Mouse (Mus musculus) limb, embryonic 14.5 days (tissue): Measurements from ENCODE around the gene Myo3b. TPM values are rescaled to one million over a fixed set of nuclear protein-coding genes. Genes with fewer than 3 reads are reported as not detected.

Experiments used
- ATAC-seq: fragments of 200-750 bp; cut with Nextera tagmentation; 2 replicates; pipeline ENCODE4 v1.8.0; 2017; ENCODE audit warnings: low read depth, moderate number of reproducible peaks, moderate TSS enrichment; ENCODE audit not compliant: low FRiP score
- DNase-seq: peaks from one replicate; pipeline ENCODE4 v3.0.0-alpha.2; 2015; ENCODE audit warnings: low spot score
- H3K27ac ChIP-seq: fragments of 300-500 bp; sonication (generic); replicated peaks from 2 replicates; pipeline ENCODE4 v1.5.1; 2014; ENCODE audit warnings: low read depth, mild to moderate bottlenecking, low read length, moderate library complexity, mixed read lengths
- H3K27me3 ChIP-seq: fragments of 300-500 bp; sonication (generic); 2 replicates; pipeline ENCODE4 v1.6.1; 2014; ENCODE audit warnings: low read length, mixed read lengths; ENCODE audit not compliant: control insufficient read depth, insufficient read depth
- H3K36me3 ChIP-seq: fragments of 300-500 bp; sonication (generic); 2 replicates; pipeline ENCODE4 v1.6.1; 2014; ENCODE audit warnings: mild to moderate bottlenecking, low read length, moderate library complexity, mixed read lengths; ENCODE audit not compliant: control insufficient read depth, insufficient read depth
- H3K4me1 ChIP-seq: fragments of 300-500 bp; sonication (generic); 2 replicates; pipeline ENCODE4 v1.6.1; 2014; ENCODE audit warnings: antibody characterized with exemption, low read length, mixed read lengths; ENCODE audit not compliant: control insufficient read depth, insufficient read depth
- H3K4me2 ChIP-seq: fragments of 300-500 bp; sonication (generic); replicated peaks from 2 replicates; pipeline ENCODE4 v1.6.1; 2014; ENCODE audit warnings: low read depth, mild to moderate bottlenecking, low read length, moderate library complexity; ENCODE audit not compliant: severe bottlenecking
- H3K4me3 ChIP-seq: fragments of 300-500 bp; sonication (generic); replicated peaks from 2 replicates; pipeline ENCODE4 v1.5.1; 2014; ENCODE audit warnings: low read length
- H3K9ac ChIP-seq: fragments of 300-500 bp; sonication (generic); 2 replicates; pipeline ENCODE4 v1.6.1; 2014; ENCODE audit warnings: mild to moderate bottlenecking, low read depth, low read length, moderate library complexity; ENCODE audit not compliant: severe bottlenecking
- H3K9me3 ChIP-seq: fragments of 300-500 bp; sonication (generic); 2 replicates; pipeline ENCODE4 v1.6.1; 2016; ENCODE audit warnings: low read length; ENCODE audit not compliant: control insufficient read depth
- POLR2A ChIP-seq: fragments of 200-500 bp; IDR thresholded peaks from 2 replicates; pipeline ENCODE4 v1.8.0; 2012; ENCODE audit warnings: inconsistent platforms, mild to moderate bottlenecking, moderate library complexity, borderline replicate concordance; ENCODE audit not compliant: insufficient read depth, insufficient read length; ENCODE audit errors: extremely low read depth
- WGBS: fragments of 180-500 bp; shearing (Covaris S2); extraction: QIAGEN DNeasy Blood & Tissue Kit; methylation state at CpG from one replicate; pipeline ENCODE4 v1.1.7; 2014; 5-methylcytosine and 5-hydroxymethylcytosine counted together
- polyA plus RNA-seq, 2 experiments: library from polyadenylated mRNA; depleted of rRNA in 1 of 2; stranded (reverse) in 1 of 2; unstranded in 1 of 2; fragments of >200 nt; fragmentation: Nextera tagmentation in 1 of 2; extraction: Ambion mirVana in 1 of 2; gene quantifications; 2 replicates each; pipeline versions ENCODE4 v1.2.1 to v1.2.3; 2012 to 2014

The Myo3b gene
- polyA plus RNA-seq, 2 experiments: 0.04 TPM; not detected in 1

- no peak for DNase-seq
These were observed 239.7 kb downstream of the Myo3b start for GRCm38 (mm10) chr2:70278425-70279277.

GRCm38 (mm10) chr2:70284109-70284508, 245.2 kb downstream of the Myo3b start:
- DNase-seq: no peak
- Histone ChIP-seq H3K27me3 (no peaks in the 10 kb centered on the region), H3K27ac (no peak overlapping the region), H3K4me1 (no peaks in the 10 kb centered on the region), H3K4me2 (no peak overlapping the region), H3K9me3 (no peaks in the 10 kb centered on the region), H3K36me3 (no peaks in the 10 kb centered on the region), H3K9ac (no peak overlapping the region), H3K4me3 (no peak overlapping the region)
- ATAC-seq: no peak
- 91% methylated on average over 1 of the region's 1 CpGs for WGBS
- TF ChIP-seq POLR2A: no peak

More at GRCm38 (mm10) chr2:70278425-70279277, 239.7 kb downstream of the Myo3b start:
- Histone ChIP-seq H3K4me1 (no peaks in the 10 kb centered on the region), H3K27ac (no peak overlapping the region), H3K9me3 (no peaks in the 10 kb centered on the region), H3K4me2 (no peak overlapping the region), H3K9ac (no peak overlapping the region), H3K27me3 (no peaks in the 10 kb centered on the region; the same call in 1 of the 2 replicates), H3K36me3 (no peaks in the 10 kb centered on the region), H3K4me3 (no peak overlapping the region)
- ATAC-seq: no peak
- no peak for TF ChIP-seq POLR2A
- 18% methylated on average over 13 of the region's 13 CpGs for WGBS

GRCm38 (mm10) chr2:70291063-70291462, 252.1 kb downstream of the Myo3b start:
- Histone ChIP-seq H3K4me1 (no peaks in the 10 kb centered on the region), H3K27ac (no peak overlapping the region), H3K9ac (no peak overlapping the region), H3K4me3 (no peak overlapping the region), H3K27me3 (no peaks in the 10 kb centered on the region), H3K9me3 (no peaks in the 10 kb centered on the region), H3K36me3 (no peaks in the 10 kb centered on the region), H3K4me2 (no peak overlapping the region)
- no peak for DNase-seq
- ATAC-seq: no peak
- 51% methylated on average over 5 of the region's 5 CpGs for WGBS
- TF ChIP-seq POLR2A: no peak

- 65% methylated on average over 3 of the region's 3 CpGs for WGBS
- H3K27me3 ChIP-seq: no peaks in the 10 kb centered on the region
These were observed 253.8 kb downstream of the Myo3b start for GRCm38 (mm10) chr2:70292776-70293175.

GRCm38 (mm10) chr2:70302905-70303304, 264.0 kb downstream of the Myo3b start:
- no peak overlapping the region for H3K4me3 ChIP-seq
- DNase-seq (no peak), ATAC-seq (no peak)
- no peaks in the 10 kb centered on the region for H3K9me3 ChIP-seq
- H3K9ac ChIP-seq: no peak overlapping the region
- H3K27me3 ChIP-seq: no peaks in the 10 kb centered on the region
- no peak overlapping the region for H3K27ac ChIP-seq
- no peak overlapping the region for H3K4me2 ChIP-seq
- no peaks in the 10 kb centered on the region for H3K4me1 ChIP-seq
- no peak for TF ChIP-seq POLR2A
- no peaks in the 10 kb centered on the region for H3K36me3 ChIP-seq

More at GRCm38 (mm10) chr2:70292776-70293175, 253.8 kb downstream of the Myo3b start:
- no peaks in the 10 kb centered on the region for H3K4me1 ChIP-seq
- ATAC-seq (no peak), DNase-seq (no peak)
- H3K36me3 ChIP-seq: no peaks in the 10 kb centered on the region
- no peak overlapping the region for H3K27ac ChIP-seq
- no peak overlapping the region for H3K4me3 ChIP-seq
- H3K4me2 ChIP-seq: no peak overlapping the region
- no peak for TF ChIP-seq POLR2A
- H3K9me3 ChIP-seq: no peaks in the 10 kb centered on the region
- no peak overlapping the region for H3K9ac ChIP-seq
